Mouse (Mus musculus) midbrain, embryonic 15.5 days (tissue): Measurements from ENCODE around the gene Bnip1. TPM values are rescaled to one million over a fixed set of nuclear protein-coding genes. Genes with fewer than 3 reads are reported as not detected.

ENCODE experiments used
- ATAC-seq: fragments of 200-750 bp; cut with Nextera tagmentation; replicated peaks from 2 replicates; pipeline ENCODE4 v1.8.0; 2017; ENCODE audit warnings: moderate TSS enrichment
- H3K27ac ChIP-seq: fragments of 300-500 bp; sonication (generic); 2 replicates; pipeline ENCODE4 v1.5.1; 2015; ENCODE audit warnings: mild to moderate bottlenecking, inconsistent platforms
- H3K27me3 ChIP-seq: fragments of 300-500 bp; sonication (generic); replicated peaks from 2 replicates; pipeline ENCODE4 v1.6.1; 2015; ENCODE audit warnings: inconsistent platforms
- H3K36me3 ChIP-seq: fragments of 300-500 bp; sonication (generic); replicated peaks from 2 replicates; pipeline ENCODE4 v1.6.1; 2015; ENCODE audit warnings: inconsistent platforms
- H3K4me1 ChIP-seq: fragments of 300-500 bp; sonication (generic); 2 replicates; pipeline ENCODE4 v1.6.1; 2015; ENCODE audit warnings: inconsistent platforms
- H3K4me2 ChIP-seq: fragments of 300-500 bp; sonication (generic); 2 replicates; pipeline ENCODE4 v1.6.1; 2015; ENCODE audit warnings: inconsistent platforms, mild to moderate bottlenecking, moderate library complexity
- H3K4me3 ChIP-seq: fragments of 300-500 bp; sonication (generic); 2 replicates; pipeline ENCODE4 v1.5.1; 2015; ENCODE audit warnings: mild to moderate bottlenecking, inconsistent platforms
- H3K9ac ChIP-seq: fragments of 300-500 bp; sonication (generic); 2 replicates; pipeline ENCODE4 v1.6.1; 2015; ENCODE audit warnings: mild to moderate bottlenecking, inconsistent platforms
- H3K9me3 ChIP-seq: fragments of 300-500 bp; sonication (generic); 2 replicates; pipeline ENCODE4 v1.6.1; 2016; ENCODE audit warnings: inconsistent platforms
- WGBS: fragments of 180-500 bp; shearing (Covaris S2); methylation state at CpG from one replicate; pipeline ENCODE4 v1.1.7; 2015; ENCODE audit warnings: mixed read lengths; 5-methylcytosine and 5-hydroxymethylcytosine counted together
- polyA plus RNA-seq: library from polyadenylated mRNA; unstranded; fragments of >200 nt; fragmentation: Nextera tagmentation; extraction: Ambion mirVana; gene quantifications from 2 replicates; pipeline ENCODE4 v1.2.1, GENCODE M21; 2015

Gene Bnip1
- polyA plus RNA-seq, 1 experiment from 2014 or later = 60.6 TPM

DNA sequence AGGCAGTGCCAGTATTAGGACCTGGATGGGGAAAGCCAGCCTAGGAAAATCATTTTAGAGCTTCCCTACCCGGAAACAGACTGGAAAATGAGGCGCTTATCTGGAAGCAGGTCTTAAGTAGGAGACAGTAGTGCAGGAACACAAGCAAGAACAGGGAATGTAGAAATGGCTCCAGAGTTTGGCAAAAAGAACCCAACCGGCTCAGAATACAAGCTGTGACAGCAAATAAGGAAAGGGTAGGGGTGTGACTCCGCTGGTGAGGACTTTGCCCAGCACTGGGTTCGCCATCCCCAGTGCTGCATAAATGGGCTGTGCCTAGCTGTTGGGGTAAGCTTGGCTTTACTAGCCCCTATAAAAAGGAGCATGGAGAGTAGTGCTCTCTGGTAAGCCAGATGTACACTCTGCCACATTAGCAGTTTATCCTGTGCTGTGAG lies 761 bp downstream of the Bnip1 start:
- H3K4me1 ChIP-seq = peaks cover 8% of the 10 kb centered on the region
- H3K4me3 ChIP-seq = peak overlapping the region; percentile 75
- no peak for ATAC-seq
- no peaks in the 10 kb centered on the region for H3K27me3 ChIP-seq
- peak overlapping the region; percentile 74 for H3K9ac ChIP-seq
- H3K9me3 ChIP-seq = no peaks in the 10 kb centered on the region
- peak overlapping the region; percentile 92 for H3K4me2 ChIP-seq
- peaks cover 11% of the 10 kb centered on the region for H3K36me3 ChIP-seq
- H3K27ac ChIP-seq = peak overlapping the region; percentile 65
- 28% methylated on average over 5 of the region's 5 CpGs for WGBS

DNA sequence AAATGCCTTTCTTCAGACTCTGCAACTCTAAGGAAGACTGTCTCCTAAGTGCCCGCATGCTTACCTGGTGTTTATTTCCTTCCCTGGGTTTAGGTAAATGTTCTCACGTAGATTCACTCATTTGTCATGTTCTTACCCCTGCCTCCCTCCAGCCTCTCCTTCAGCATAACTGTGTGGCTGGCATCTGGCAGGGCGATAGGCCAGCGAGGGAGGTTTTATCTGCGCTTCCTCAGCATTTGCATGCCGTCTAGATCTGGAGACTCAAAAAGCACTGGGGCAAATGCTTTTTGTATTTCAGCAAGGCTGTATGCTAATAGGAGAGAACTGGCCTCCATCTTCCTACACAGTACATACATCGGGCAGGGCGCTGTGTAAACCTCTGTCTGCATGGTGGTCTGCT lies 3.7 kb downstream of the Bnip1 start:
- Histone ChIP-seq H3K27me3 (no peaks in the 10 kb centered on the region), H3K9ac (no peak overlapping the region), H3K9me3 (no peaks in the 10 kb centered on the region), H3K4me3 (no peak overlapping the region), H3K4me1 (peaks cover 8% of the 10 kb centered on the region), H3K4me2 (no peak overlapping the region), H3K27ac (no peak overlapping the region), H3K36me3 (peaks cover 22% of the 10 kb centered on the region)
- no peak for ATAC-seq
- whole genome bisulfite sequencing = 93% methylated on average over 8 of the region's 8 CpGs

DNA sequence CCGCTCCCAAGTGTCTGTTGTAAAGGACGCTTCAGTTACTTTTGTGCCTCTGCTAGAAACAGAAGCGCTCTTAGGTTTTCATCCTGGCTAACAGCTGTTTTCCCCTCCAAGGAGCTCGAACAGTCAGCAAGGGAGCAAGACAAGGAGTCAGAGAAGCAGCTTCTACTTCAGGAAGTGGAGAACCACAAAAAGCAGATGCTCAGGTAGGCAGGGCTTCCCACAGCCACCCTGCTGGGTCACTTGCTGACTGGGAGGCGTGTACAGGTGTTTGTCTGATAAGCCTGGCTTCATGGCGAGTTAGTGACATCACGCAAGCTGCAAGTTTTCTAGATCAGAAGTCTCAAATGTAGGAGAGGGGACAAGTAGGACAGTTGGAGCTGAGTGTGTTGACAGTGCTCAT lies 5.7 kb downstream of the Bnip1 start:
- peaks cover 5% of the 10 kb centered on the region for H3K4me1 ChIP-seq
- no peak overlapping the region for H3K9ac ChIP-seq
- H3K36me3 ChIP-seq = peaks cover 35% of the 10 kb centered on the region
- 95% methylated on average over 7 of the region's 7 CpGs for WGBS
- no peak overlapping the region for H3K4me3 ChIP-seq
- H3K27me3 ChIP-seq = no peaks in the 10 kb centered on the region
- no peaks in the 10 kb centered on the region for H3K9me3 ChIP-seq
- no peak overlapping the region for H3K4me2 ChIP-seq
- H3K27ac ChIP-seq = no peak overlapping the region
- no peak for ATAC-seq

DNA sequence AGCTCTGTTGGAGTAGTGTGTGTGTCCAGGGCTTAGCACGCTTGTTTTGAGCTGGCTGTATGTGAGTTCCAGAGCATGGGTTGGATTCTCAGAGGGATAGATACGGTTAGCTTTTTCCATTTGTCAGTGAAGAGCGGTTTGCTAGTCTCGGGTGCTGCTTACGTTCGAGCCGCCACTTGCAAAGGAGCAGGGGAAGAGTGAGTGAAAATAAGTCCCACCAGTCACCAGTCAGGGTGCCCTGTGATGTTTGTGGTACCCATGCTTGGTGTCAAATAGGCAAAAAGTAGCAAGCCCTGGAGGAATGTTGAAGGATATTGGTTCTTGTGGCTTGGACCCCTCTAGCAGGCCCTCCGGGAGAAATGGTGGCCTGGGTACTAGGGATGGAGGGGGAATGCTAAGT lies 8.1 kb downstream of the Bnip1 start:
- Histone ChIP-seq H3K4me2 (no peak overlapping the region), H3K9ac (no peak overlapping the region), H3K27me3 (no peaks in the 10 kb centered on the region), H3K4me1 (no peaks in the 10 kb centered on the region), H3K36me3 (peaks cover 35% of the 10 kb centered on the region), H3K9me3 (no peaks in the 10 kb centered on the region), H3K27ac (no peak overlapping the region), H3K4me3 (no peak overlapping the region)
- WGBS = 91% methylated on average over 8 of the region's 8 CpGs
- no peak for ATAC-seq

- H3K9me3 ChIP-seq = no peaks in the 10 kb centered on the region
- H3K9ac ChIP-seq = no peak overlapping the region
- H3K36me3 ChIP-seq = peaks cover 30% of the 10 kb centered on the region
- H3K27ac ChIP-seq = no peak overlapping the region
- H3K27me3 ChIP-seq = no peaks in the 10 kb centered on the region
- H3K4me1 ChIP-seq = no peaks in the 10 kb centered on the region
- ATAC-seq = no peak
- H3K4me2 ChIP-seq = no peak overlapping the region
- H3K4me3 ChIP-seq = no peak overlapping the region
- WGBS = 93% methylated on average over 8 of the region's 8 CpGs
These were observed 8.8 kb downstream of the Bnip1 start for GRCm38 (mm10) chr17:26789460-26790268.

DNA sequence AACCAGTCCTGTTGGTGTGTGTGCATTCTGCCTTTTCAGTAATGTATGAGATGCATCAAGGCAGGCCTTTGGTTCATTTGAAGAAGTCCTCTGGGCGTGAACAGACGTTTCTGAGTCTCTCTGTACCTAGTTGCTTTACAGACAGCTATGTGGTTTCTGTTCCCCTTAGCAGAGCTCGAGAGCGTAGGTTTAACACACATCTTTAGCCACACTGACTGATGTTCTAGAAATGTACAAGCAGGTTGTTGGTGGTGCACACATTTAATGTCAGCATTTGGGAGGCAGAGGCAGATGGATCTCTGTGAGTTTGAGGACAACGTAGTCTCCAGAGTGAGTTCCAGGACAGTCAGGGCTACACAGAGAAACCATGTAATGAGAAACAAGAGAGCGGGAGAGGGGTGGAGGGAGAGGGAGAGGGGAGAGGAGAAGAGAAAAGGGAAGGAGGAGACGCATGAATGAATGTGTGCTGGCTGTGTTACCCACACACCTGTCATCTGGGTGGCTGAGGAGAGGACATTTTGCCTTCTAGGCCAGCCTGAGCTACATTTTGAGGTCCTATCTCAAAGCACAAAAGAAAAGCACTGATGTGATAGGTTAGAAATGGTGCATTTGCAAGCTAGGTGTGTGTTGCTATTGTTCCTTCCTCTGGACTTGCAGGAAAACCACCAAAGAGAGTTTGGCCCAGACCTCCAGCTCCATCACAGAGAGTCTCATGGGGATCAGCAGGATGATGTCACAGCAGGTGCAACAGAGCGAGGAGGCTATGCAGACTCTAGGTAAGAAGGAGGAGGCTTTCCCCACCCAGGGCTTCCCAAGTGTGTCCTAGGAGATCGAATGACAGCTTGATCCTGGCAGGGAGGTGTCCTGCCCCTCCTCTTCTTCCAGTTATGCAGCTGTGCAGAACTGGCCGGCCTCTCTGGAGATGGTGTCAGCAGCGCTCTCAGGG lies 9.7 kb downstream of the Bnip1 start:
- H3K27me3 ChIP-seq = no peaks in the 10 kb centered on the region
- H3K9ac ChIP-seq = no peak overlapping the region
- H3K27ac ChIP-seq = no peak overlapping the region
- H3K36me3 ChIP-seq = peaks cover 30% of the 10 kb centered on the region
- no peak for ATAC-seq
- H3K4me1 ChIP-seq = no peaks in the 10 kb centered on the region
- H3K4me2 ChIP-seq = no peak overlapping the region
- no peak overlapping the region for H3K4me3 ChIP-seq
- H3K9me3 ChIP-seq = no peaks in the 10 kb centered on the region
- 91% methylated on average over 11 of the region's 11 CpGs for WGBS

DNA sequence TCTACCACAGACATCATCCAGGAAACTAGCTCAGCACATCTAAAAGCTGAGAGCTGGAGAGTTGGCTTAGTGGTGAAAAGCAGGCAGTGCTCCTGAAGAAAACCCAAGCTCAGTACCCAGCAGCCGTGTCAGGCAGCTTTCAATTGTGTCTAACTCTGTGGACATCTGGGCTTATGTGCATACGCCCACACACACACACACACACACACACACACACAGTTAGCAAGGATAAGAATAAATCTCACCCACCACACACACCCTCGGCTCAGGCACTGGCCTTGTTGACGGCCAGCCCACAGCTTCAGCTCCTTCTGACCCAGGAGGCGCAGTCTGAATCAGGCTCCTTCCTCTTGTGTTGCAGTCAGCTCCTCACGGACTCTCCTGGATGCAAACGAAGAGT lies 10.7 kb downstream of the Bnip1 start:
- Histone ChIP-seq H3K27me3 (no peaks in the 10 kb centered on the region), H3K9ac (no peak overlapping the region), H3K36me3 (peaks cover 24% of the 10 kb centered on the region), H3K4me3 (no peak overlapping the region), H3K27ac (no peak overlapping the region), H3K9me3 (no peaks in the 10 kb centered on the region), H3K4me2 (no peak overlapping the region), H3K4me1 (no peaks in the 10 kb centered on the region)
- WGBS = 86% methylated on average over 7 of the region's 7 CpGs
- ATAC-seq = no peak

GRCm38 (mm10) chr17:26792096-26792495 lies 11.2 kb downstream of the Bnip1 start:
- Histone ChIP-seq H3K27ac (no peak overlapping the region), H3K9me3 (no peaks in the 10 kb centered on the region), H3K36me3 (peaks cover 20% of the 10 kb centered on the region), H3K4me2 (no peak overlapping the region), H3K4me3 (no peak overlapping the region), H3K9ac (no peak overlapping the region), H3K4me1 (no peaks in the 10 kb centered on the region), H3K27me3 (no peaks in the 10 kb centered on the region)
- ATAC-seq = no peak
- 94% methylated on average over 15 of the region's 15 CpGs for WGBS

DNA sequence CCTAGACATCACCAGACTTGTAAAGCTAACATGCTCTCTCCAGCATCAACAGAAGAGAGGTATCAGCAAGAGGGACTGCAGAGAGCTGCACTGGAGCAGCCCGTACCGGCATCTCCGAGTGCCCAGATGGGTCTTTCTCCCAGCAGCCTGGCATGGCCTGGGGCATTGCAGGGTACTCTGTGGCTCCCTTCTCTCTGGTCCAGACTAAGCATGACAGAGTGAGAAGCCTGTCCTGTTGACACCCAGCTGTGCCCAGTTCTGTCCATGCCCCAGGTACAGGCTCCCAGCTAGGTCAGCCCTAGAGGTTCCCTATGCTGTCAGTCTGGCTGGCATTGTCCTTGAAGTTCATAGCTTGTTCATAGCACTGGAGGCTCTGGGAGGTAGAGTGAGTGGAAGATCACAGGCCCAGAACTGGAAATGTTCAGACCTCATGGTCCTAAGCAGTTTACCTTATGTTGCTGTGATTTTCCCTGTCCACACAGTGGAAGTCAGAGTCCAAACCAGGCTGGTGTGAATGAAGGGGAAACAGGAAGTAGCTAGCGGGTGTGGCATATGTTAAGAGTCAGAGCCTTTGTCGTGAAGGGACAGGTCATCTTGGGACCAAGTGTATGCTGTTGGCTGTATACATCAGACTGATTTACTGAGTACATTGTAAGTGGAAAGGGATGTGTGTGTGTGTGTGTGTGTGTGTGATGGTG lies 12.4 kb downstream of the Bnip1 start:
- no peak for ATAC-seq
- Histone ChIP-seq H3K27ac (no peak overlapping the region), H3K9ac (no peak overlapping the region), H3K9me3 (no peaks in the 10 kb centered on the region), H3K27me3 (no peaks in the 10 kb centered on the region), H3K4me1 (no peaks in the 10 kb centered on the region), H3K4me3 (no peak overlapping the region), H3K4me2 (no peak overlapping the region), H3K36me3 (peaks cover 16% of the 10 kb centered on the region)
- 82% methylated on average over 5 of the region's 5 CpGs for WGBS

DNA sequence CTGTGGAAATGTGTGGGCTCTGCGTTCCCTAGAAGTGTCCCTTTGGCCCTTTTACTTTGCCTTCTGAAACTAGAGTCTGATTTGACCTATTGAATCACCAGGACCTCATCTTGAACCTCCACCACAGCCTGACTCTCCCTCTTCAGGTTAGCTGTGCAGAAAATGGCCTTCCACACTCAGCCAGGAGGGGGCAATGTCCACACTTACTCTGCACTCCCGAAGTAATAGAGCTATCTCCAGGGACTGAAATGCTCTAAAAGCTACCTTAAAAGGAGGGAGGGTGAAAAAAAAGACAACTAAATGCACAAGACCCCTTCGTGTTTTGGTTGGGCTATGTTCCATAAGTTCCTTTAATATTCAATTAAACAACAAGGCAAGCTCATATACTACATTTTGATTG lies 13.9 kb downstream of the Bnip1 start:
- Histone ChIP-seq H3K27me3 (no peaks in the 10 kb centered on the region), H3K4me2 (no peak overlapping the region), H3K4me1 (no peaks in the 10 kb centered on the region), H3K36me3 (peaks cover 11% of the 10 kb centered on the region), H3K4me3 (no peak overlapping the region), H3K9me3 (no peaks in the 10 kb centered on the region), H3K27ac (no peak overlapping the region), H3K9ac (no peak overlapping the region)
- WGBS = 23% methylated on average over 3 of the region's 3 CpGs
- ATAC-seq = no peak

DNA sequence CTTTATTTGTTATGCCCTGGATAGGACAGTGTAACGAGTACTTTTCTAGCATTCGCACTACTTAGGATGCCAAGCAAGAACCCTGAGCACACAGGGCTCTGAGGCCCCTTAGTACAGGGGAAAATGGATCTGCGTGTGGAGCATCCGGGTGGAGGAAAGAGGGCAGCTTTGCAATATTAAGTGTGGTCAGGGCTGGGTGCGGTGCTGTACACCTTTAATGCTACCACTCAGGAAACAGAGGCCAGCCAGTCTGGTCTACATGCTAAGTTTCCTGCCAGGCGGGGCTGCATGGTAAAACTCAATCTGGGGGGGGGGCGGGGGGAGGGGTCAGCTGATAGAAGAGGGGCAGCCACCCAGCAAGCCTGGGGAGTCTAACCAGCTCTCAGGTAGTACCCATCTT lies 14.5 kb downstream of the Bnip1 start:
- H3K27me3 ChIP-seq = no peaks in the 10 kb centered on the region
- H3K4me1 ChIP-seq = no peaks in the 10 kb centered on the region
- H3K36me3 ChIP-seq = peaks cover 5% of the 10 kb centered on the region
- H3K27ac ChIP-seq = no peak overlapping the region
- H3K9ac ChIP-seq = no peak overlapping the region
- no peaks in the 10 kb centered on the region for H3K9me3 ChIP-seq
- no peak overlapping the region for H3K4me3 ChIP-seq
- 83% methylated on average over 7 of the region's 7 CpGs for WGBS
- ATAC-seq = no peak
- H3K4me2 ChIP-seq = no peak overlapping the region
